Mouse (Mus musculus) lung, adult 2 months (tissue): Measurements from ENCODE around the gene Nexn. TPM values are rescaled to one million over a fixed set of nuclear protein-coding genes. Genes with fewer than 3 reads are reported as not detected.
"Not testable (repeated sequence)": the region's sequence is repeated elsewhere in the genome, so short reads cannot be mapped to it uniquely, and the experiment has no call there.

Experiments used
- DNase-seq: peaks from one replicate; pipeline ENCODE4 v3.0.0; 2022
- H3K4me1 ChIP-seq: fragments of 200-500 bp; 2 replicates; pipeline ENCODE4 v1.6.1; 2011; ENCODE audit warnings: low read length; ENCODE audit not compliant: control insufficient read depth, insufficient read depth
- H3K4me3 ChIP-seq: fragments of 200-500 bp; replicated peaks from 2 replicates; pipeline ENCODE3; 2011; ENCODE audit warnings: low read depth, mild to moderate bottlenecking, control low read depth, low read length; ENCODE audit errors: extremely low read depth
- CTCF ChIP-seq: fragments of 200-500 bp; IDR thresholded peaks from 2 replicates; pipeline ENCODE4 v1.5.1; 2011; ENCODE audit warnings: mild to moderate bottlenecking, low read length, control low read depth; ENCODE audit not compliant: insufficient read depth
- POLR2A ChIP-seq: fragments of 200-500 bp; IDR thresholded peaks from 2 replicates; pipeline ENCODE4 v1.6.1; 2011; ENCODE audit warnings: low read depth, mild to moderate bottlenecking, control low read depth, low read length, borderline replicate concordance; ENCODE audit errors: extremely low read depth
- WGBS: fragments of 180-500 bp; shearing (Covaris S2); methylation state at CpG from one replicate; pipeline ENCODE4 v1.1.7; 2018; 5-methylcytosine and 5-hydroxymethylcytosine counted together
- polyA plus RNA-seq: library from polyadenylated mRNA; depleted of rRNA; stranded (reverse); fragments of >200 nt; gene quantifications from 2 replicates; pipeline ENCODE4 v1.2.3, GENCODE M21; 2012; rRNA removed

Nexn gene
- 0.34 and 1.1 TPM in 2 replicates for polyA plus RNA-seq

- no peak for DNase-seq
- peak within 1 kb of the TSS; percentile 55 for H3K4me3 ChIP-seq
- 8% methylated on average over 13 of the region's 13 CpGs for WGBS
- TF ChIP-seq CTCF, result no peak
- TF ChIP-seq POLR2A, result no peak
- H3K4me1 ChIP-seq, result peaks cover 3% of the 10 kb centered on the region; the same call in 1 of the 2 replicates
Measured at GRCm38 (mm10) chr3:152266036-152266421, at the start of gene Nexn. Gene Nexn, minus strand, starts transcription at chr3:152266350.

GRCm38 (mm10) chr3:152315613-152316012, 49.5 kb upstream of the Nexn start:
- peak; percentile 74 for DNase-seq
- TF ChIP-seq POLR2A (no peak), CTCF (peak; percentile 100)
- WGBS, result 4% methylated on average over 7 of the region's 7 CpGs
- Histone ChIP-seq H3K4me3 (no peak overlapping the region), H3K4me1 (no peaks in the 10 kb centered on the region)

- H3K4me1 ChIP-seq, H3K4me3 ChIP-seq, DNase-seq: not testable (repeated sequence)
- WGBS, result 81% methylated on average over 14 of the region's 14 CpGs
Measured at GRCm38 (mm10) chr3:152314666-152315065, 48.5 kb upstream of the Nexn start.

- 66% methylated on average over 9 of the region's 9 CpGs for WGBS
- DNase-seq, result no peak
- peaks cover 3% of the 10 kb centered on the region for H3K4me1 ChIP-seq
- no peak overlapping the region for H3K4me3 ChIP-seq
- no peak for TF ChIP-seq CTCF
- TF ChIP-seq POLR2A, result no peak
Measured at GRCm38 (mm10) chr3:152309250-152309645, 43.1 kb upstream of the Nexn start.

GRCm38 (mm10) chr3:152308485-152309249, 42.5 kb upstream of the Nexn start:
- Histone ChIP-seq H3K4me1 (peaks cover 5% of the 10 kb centered on the region), H3K4me3 (no peak overlapping the region)
- DNase-seq, result peak; percentile 17
- no peak for TF ChIP-seq POLR2A
- TF ChIP-seq CTCF, result no peak
- 30% methylated on average over 10 of the region's 10 CpGs for WGBS

GRCm38 (mm10) chr3:152305971-152306370, 39.8 kb upstream of the Nexn start:
- no peak for DNase-seq
- TF ChIP-seq POLR2A (no peak), CTCF (no peak)
- peaks cover 5% of the 10 kb centered on the region for H3K4me1 ChIP-seq
- H3K4me3 ChIP-seq, result no peak overlapping the region
- 87% methylated on average over 4 of the region's 4 CpGs for WGBS

GRCm38 (mm10) chr3:152305080-152305479, 38.9 kb upstream of the Nexn start:
- WGBS, result 62% methylated on average over 8 of the region's 8 CpGs
- Histone ChIP-seq H3K4me3 (no peak overlapping the region), H3K4me1 (peaks cover 5% of the 10 kb centered on the region)
- TF ChIP-seq POLR2A, result no peak
- TF ChIP-seq CTCF, result no peak
- no peak for DNase-seq

- peaks cover 7% of the 10 kb centered on the region for H3K4me1 ChIP-seq
- DNase-seq, result peak; percentile 12
- no peak overlapping the region for H3K4me3 ChIP-seq
- 60% methylated on average over 6 of the region's 6 CpGs for WGBS
- TF ChIP-seq POLR2A (no peak), CTCF (no peak)
Measured at GRCm38 (mm10) chr3:152304093-152304815, 38.1 kb upstream of the Nexn start.

GRCm38 (mm10) chr3:152302991-152303390, 36.8 kb upstream of the Nexn start:
- 75% methylated on average over 9 of the region's 9 CpGs for WGBS
- DNase-seq, result no peak
- TF ChIP-seq POLR2A (no peak), CTCF (no peak)
- H3K4me3 ChIP-seq, result no peak overlapping the region
- H3K4me1 ChIP-seq, result peaks cover 4% of the 10 kb centered on the region; the same call in 1 of the 2 replicates
